Mouse (Mus musculus) testis, adult 2 months (tissue): ENCODE results near the gene Matn4.

Source experiments
- CTCF ChIP-seq: fragments of 200-500 bp; IDR thresholded peaks from 2 replicates; pipeline ENCODE4 v1.5.1; 2012; ENCODE audit warnings: low read depth, mild to moderate bottlenecking, inconsistent platforms, low read length, moderate library complexity; ENCODE audit not compliant: control insufficient read depth, insufficient read depth, insufficient replicate concordance
- POLR2A ChIP-seq: fragments of 200-500 bp; IDR thresholded peaks from 2 replicates; pipeline ENCODE4 v1.6.1; 2012; ENCODE audit warnings: low read depth, mild to moderate bottlenecking, inconsistent platforms, low read length, moderate library complexity; ENCODE audit not compliant: control insufficient read depth

- TF ChIP-seq POLR2A (no peak), CTCF (no peak)
These were observed 8.0 kb downstream of the Matn4 start for GRCm38 (mm10) chr2:164396911-164397310.
